Mouse (Mus musculus) hindbrain, embryonic 11.5 days (tissue): ENCODE measurements around the gene Gm2888. TPM values are rescaled to one million over a fixed set of nuclear protein-coding genes. Genes with fewer than 3 reads are reported as not detected.
"Not testable (repeated sequence)": the region's sequence is repeated elsewhere in the genome, so short reads cannot be mapped to it uniquely, and the experiment has no call there.

Experiments
- ATAC-seq: fragments of 200-750 bp; cut with Nextera tagmentation; 2 replicates; pipeline ENCODE4 v1.8.0; 2017; ENCODE audit warnings: mild to moderate bottlenecking, moderate TSS enrichment, moderate library complexity; ENCODE audit not compliant: low FRiP score
- DNase-seq: peaks from one replicate; pipeline ENCODE4 v3.0.0-alpha.2; 2015; ENCODE audit warnings: low spot score
- H3K27ac ChIP-seq: fragments of 300-500 bp; sonication (generic); 2 replicates; pipeline ENCODE4 v1.5.1; 2014; ENCODE audit warnings: mild to moderate bottlenecking, low read depth, low read length
- H3K27me3 ChIP-seq: fragments of 300-500 bp; sonication (generic); 2 replicates; pipeline ENCODE4 v1.6.1; 2014; ENCODE audit warnings: mild to moderate bottlenecking, low read length, moderate library complexity, mixed read lengths; ENCODE audit not compliant: control insufficient read depth, insufficient read depth
- H3K36me3 ChIP-seq: fragments of 300-500 bp; sonication (generic); 2 replicates; pipeline ENCODE4 v1.6.1; 2014; ENCODE audit warnings: mild to moderate bottlenecking, low read length, moderate library complexity, mixed read lengths; ENCODE audit not compliant: control insufficient read depth, insufficient read depth
- H3K4me1 ChIP-seq: fragments of 300-500 bp; sonication (generic); replicated peaks from 2 replicates; pipeline ENCODE4 v1.6.1; 2014; ENCODE audit warnings: low read length, mixed read lengths; ENCODE audit not compliant: control insufficient read depth, insufficient read depth
- H3K4me2 ChIP-seq: fragments of 300-500 bp; sonication (generic); replicated peaks from 2 replicates; pipeline ENCODE4 v1.6.1; 2014; ENCODE audit warnings: mild to moderate bottlenecking, low read depth, low read length
- H3K4me3 ChIP-seq: fragments of 300-500 bp; sonication (generic); 2 replicates; pipeline ENCODE4 v1.5.1; 2014; ENCODE audit warnings: low read depth, low read length
- H3K9ac ChIP-seq: fragments of 300-500 bp; sonication (generic); 2 replicates; pipeline ENCODE4 v1.6.1; 2014; ENCODE audit warnings: low read depth, low read length
- H3K9me3 ChIP-seq: fragments of 300-500 bp; sonication (generic); 2 replicates; pipeline ENCODE4 v1.6.1; 2016; ENCODE audit warnings: low read length; ENCODE audit not compliant: control insufficient read depth
- WGBS: fragments of 180-500 bp; shearing (Covaris S2); extraction: QIAGEN DNeasy Blood & Tissue Kit; methylation state at CpG from one replicate; pipeline ENCODE4 v1.1.7; 2014; 5-methylcytosine and 5-hydroxymethylcytosine counted together
- polyA plus RNA-seq: library from polyadenylated mRNA; unstranded; fragments of >200 nt; fragmentation: Nextera tagmentation; extraction: Ambion mirVana; gene quantifications from 2 replicates; pipeline ENCODE4 v1.2.1, GENCODE M21; 2014

The Gm2888 gene
- polyA plus RNA-seq, result not detected in 2 replicates

DNA sequence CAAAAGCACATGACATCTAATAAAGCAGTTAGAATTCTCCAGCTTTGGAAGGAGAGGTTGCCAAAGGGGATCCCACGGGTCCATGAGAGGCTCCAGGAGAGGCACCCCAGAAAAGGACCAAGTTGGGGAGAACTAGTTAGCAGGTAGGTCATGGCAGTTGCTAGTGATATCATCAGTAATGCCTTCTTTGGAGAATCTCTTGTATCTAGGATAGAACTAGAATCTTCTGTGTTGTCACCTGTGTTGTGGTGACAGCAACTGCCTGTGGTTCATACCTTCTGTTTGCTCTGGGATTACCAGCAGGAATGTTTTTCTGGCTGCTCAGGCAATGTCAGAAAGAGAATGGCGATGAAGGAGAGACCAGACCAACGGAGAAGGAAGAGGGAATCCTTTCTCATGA lies at the start of gene Gm2888:
Gene Gm2888 (plus strand): TSS at position 301 of the 400 bp plus-strand sequence.
- not testable (repeated sequence) for H3K9ac ChIP-seq, H3K36me3 ChIP-seq, H3K27ac ChIP-seq, DNase-seq, H3K4me3 ChIP-seq, H3K27me3 ChIP-seq, H3K9me3 ChIP-seq, H3K4me2 ChIP-seq, H3K4me1 ChIP-seq, ATAC-seq
- 70% methylated on average over 2 of the region's 3 CpGs for WGBS

DNA sequence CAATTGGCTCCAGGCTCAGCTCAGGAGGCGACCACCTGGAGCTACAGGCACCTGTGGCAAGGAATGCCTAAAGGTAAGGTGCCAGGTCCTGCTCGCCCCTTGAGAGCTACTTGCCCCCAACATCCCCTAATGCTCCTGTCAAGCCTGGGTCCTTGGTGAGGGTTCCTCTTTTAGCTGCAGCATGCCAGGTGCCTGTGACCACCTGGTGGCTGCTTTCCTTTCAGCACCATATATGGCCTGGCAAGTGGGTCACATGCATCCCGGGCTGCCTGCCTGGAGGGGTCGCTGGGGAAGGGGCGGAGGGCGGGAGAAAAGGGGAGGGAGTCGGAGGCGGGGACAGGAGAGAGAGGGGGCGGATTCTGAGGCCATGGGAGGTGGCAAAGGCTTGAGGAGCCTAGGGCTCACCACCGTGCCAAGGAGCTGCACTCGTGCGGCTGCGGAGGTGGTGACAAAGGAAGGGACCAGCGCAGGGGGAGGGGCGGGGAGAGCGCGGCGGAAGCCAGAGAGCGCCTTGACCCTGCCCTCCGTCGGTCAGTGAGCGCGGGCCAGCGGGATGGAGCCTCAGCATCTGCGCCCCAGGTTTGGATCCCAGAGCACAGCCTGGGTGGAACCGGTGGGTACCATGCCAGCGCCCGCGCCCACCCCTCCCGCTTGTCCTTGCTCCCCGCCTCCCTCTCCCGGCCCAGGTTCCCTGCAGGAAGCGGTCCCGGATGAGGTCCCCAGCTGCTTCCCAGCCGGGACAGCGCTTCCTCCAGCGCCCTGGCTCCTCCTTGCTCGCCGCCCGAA lies 19.1 kb downstream of the Gm2888 start, which contains the start of gene Gm2897:
Gene Gm2897 (plus strand): TSS at position 559 of the 786 bp plus-strand sequence.
- not testable (repeated sequence) for H3K27ac ChIP-seq, H3K36me3 ChIP-seq, H3K4me1 ChIP-seq, H3K9me3 ChIP-seq, H3K27me3 ChIP-seq
- Histone ChIP-seq H3K4me3 (peak within 1 kb of the TSS; percentile 42), H3K4me2 (peak within 1 kb of the TSS; percentile 52), H3K9ac (peak within 1 kb of the TSS; percentile 53)
- WGBS, result 12% methylated on average over 5 of the region's 40 CpGs
- DNase-seq (peak; percentile 63), ATAC-seq (peak; percentile 75; the same call in 1 of the 2 replicates)

DNA sequence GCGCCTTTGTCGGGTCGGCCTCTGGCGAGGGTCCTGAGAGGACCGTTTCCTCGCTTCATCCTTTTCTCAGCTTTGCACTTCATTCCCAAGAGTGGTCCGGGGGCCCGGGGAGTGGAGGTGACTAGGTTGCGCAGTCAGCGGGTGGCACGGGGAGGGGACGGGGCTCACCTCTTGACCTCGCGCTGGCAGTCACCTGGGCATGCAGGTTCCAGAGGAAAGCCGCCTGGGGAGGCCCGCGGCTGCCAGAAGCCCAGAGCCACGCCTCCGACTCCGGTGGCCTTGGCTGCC lies 19.7 kb downstream of the Gm2888 start:
- H3K36me3 ChIP-seq, H3K27ac ChIP-seq, ATAC-seq, H3K4me1 ChIP-seq, H3K9me3 ChIP-seq, H3K27me3 ChIP-seq: not testable (repeated sequence)
- peak overlapping the region; percentile 52 for H3K4me2 ChIP-seq
- H3K4me3 ChIP-seq, result peak overlapping the region; percentile 42
- DNase-seq, result peak; percentile 34
- WGBS, result under 1% methylated on average over 16 of the region's 20 CpGs
- peak overlapping the region; percentile 53 for H3K9ac ChIP-seq

DNA sequence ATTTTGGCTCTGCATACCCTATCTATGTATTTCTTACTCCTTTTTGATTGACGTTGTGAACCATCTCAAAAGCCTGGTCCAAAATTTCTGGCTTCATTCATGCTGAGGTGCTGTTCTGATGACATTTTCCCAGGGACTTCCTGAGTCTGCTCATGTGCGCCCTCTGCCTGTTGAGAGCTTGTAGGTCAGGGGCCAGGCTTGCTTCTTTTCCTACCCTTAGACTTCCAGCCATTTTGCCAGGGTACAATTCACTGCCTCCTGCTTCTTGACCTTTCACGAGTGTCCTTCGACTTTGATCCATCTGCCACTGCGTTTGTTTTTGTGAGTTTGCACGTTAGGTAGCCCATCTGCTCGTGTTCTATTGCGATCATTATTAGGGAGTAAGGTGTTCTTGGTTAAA lies 20.3 kb downstream of the Gm2888 start:
- not testable (repeated sequence) for H3K4me1 ChIP-seq, H3K4me2 ChIP-seq, H3K27ac ChIP-seq, H3K9me3 ChIP-seq, H3K36me3 ChIP-seq, ATAC-seq, H3K9ac ChIP-seq, H3K27me3 ChIP-seq, DNase-seq, H3K4me3 ChIP-seq
- 5% methylated on average over 5 of the region's 8 CpGs for WGBS

Other genes starting within 250 kb of the Gm2888 start
- gene Gm2897, start 19.3 kb downstream of the Gm2888 start, polyA plus RNA-seq, result 5.2 and 6.0 TPM in 2 replicates
- gene Gm10340, start 104.0 kb downstream of the Gm2888 start, polyA plus RNA-seq, result not detected in 2 replicates
- gene Gm5795, start 158.3 kb downstream of the Gm2888 start, polyA plus RNA-seq, result 0.29 TPM in 1 of 2 replicates, not detected in the other
- 7.7 and 11.1 TPM in 2 replicates for gene D830030K20Rik, start 178.5 kb downstream of the Gm2888 start, polyA plus RNA-seq